Mouse (Mus musculus) thymus, postnatal 36 days (tissue): ENCODE results near the gene Triobp.

Experiments used
- DNase-seq, 2 experiments: peaks; one replicate each; pipeline ENCODE4 v3.0.0; 2022; ENCODE audit warnings: mixed read lengths in 2 of 2

Gene Triobp

DNA sequence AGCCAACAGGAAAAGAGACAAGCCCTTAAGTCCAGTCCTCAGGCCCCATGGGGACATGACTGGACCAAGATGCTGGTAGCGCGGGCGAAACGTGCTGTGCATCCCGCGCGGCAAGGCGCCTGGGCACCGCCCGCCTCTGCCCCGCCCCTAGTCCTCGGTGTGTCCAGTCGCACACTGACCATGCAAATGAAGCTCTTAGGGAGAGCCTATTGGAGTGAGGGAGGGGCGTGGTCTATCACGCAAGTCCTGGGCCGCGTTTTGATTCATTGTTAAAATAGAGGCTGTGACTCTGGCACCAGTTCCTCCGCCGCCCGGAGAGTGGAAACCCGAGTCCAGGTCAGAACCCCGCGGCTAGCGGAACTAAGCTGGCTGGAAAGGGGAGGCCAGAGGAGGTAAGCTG is at the start of gene Triobp:
Gene Triobp, plus strand, starts transcription at position 68 of the 400 bp plus-strand sequence.
- no peak for DNase-seq

- DNase-seq, result peak; percentile 59 to 75
Measured at GRCm38 (mm10) chr15:78898507-78899001, 49.0 kb upstream of the Triobp start.

GRCm38 (mm10) chr15:78899409-78899739 is 48.1 kb upstream of the Triobp start, which contains the start of gene Gm49510:
Gene Gm49510, plus strand, starts transcription at chr15:78899667.
- DNase-seq, result no peak

DNA sequence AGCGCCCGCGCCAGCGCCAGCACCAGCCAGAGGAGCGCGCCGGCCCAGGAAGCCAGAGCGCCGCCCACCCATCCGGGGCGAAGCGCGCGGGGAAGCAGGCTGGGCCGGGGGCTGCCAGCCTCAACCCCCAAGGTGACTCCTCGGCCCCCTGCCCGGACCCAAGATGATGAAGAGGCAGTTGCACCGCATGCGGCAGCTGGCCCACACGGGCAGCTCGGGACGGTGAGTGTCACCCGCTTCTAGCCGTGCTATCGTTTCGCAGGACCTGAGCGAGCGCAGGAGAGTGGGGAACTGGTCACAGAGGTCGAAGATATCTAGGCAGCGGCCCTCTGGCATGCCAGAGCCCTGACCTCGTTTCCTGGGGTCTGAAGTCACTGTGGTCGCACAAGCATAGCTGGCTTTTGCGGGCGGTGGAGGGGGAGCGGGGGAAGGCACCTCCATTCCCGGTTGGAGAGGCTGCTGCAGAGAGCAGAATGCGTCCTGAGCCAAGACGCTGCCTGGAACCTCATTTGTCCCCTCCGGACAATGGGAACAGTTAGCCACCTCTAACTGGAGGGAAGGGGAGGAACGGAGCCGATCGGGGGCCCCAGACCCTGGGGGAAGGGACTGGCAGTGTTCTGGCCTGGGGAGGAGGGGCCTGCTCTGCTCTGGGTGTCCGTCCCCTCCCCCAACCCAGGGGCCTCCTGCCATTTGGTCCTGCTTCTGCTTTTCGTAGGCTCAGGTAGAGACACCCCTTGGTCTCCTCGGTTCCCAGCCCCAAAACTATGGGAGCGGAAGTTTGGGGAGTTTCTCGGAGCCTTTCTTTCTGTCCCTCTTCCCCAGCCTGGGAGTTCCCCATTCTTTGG is 47.6 kb upstream of the Triobp start, which contains the start of gene Sh3bp1:
Gene Sh3bp1, plus strand, starts transcription at position 29 of the 845 bp plus-strand sequence.
- DNase-seq, result peak; percentile 82 to 86

GRCm38 (mm10) chr15:78900585-78901421 is 46.7 kb upstream of the Triobp start:
- DNase-seq, result no peak

DNA sequence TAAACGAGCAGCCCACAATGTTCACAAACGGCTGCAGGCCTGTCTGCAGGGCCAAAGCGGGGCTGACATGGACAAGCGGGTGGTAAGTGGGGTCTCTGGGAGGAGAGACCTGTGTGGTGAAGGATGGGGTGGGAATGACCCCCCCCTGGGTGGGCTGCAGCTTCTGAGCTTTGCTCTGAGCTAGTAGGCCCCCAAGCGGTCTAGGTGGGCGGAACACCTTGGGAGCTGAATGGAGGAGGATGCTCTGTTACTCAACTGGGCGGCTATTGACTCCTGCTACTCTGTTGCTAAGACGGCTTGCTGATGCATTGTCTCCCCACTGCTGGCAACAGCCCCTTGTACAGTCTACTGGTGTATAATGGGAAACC is 46.1 kb upstream of the Triobp start:
- no peak for DNase-seq

GRCm38 (mm10) chr15:78903243-78903642 is 44.3 kb upstream of the Triobp start:
- peak; percentile 67 to 75 for DNase-seq

DNA sequence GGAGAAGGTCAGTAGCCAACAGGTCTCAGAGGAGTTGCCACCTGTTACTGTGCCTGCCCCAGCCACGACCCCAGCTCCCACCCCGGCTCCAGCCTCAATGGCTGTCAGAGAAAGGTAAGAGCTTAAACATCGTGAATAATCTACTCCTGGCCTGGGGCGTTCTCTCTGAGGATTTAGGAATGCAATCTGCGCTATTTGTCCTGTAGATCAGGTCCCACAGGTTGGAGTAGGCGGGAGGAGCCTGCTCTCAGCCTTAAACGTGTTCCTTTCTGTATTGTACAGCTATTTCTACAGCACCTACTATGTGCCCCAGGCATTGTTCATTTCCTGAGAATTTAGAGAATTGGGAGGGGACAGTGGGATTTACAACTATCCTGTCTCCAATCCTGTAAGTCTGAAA is 39.1 kb upstream of the Triobp start:
- no peak for DNase-seq

DNA sequence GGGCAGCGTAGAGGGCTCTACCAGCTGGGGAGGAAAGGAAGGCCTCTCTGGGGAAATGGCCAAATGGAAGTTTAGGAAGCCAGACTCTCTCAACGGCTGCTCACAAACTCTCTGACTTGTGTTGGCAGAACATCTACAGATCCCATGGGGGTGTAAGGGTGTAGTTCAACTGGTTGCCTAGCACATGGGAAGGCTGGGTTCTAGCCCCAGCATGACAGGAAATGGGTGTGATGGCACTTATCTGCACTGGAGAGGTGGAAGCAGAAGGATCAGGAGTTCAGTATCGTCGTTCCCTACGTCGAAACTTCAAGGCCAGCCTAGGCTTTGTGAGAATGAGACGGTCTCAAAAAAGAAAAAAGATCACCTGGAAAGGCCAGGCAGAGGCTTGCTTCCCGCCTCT is 38.5 kb upstream of the Triobp start:
- DNase-seq, result no peak

DNA sequence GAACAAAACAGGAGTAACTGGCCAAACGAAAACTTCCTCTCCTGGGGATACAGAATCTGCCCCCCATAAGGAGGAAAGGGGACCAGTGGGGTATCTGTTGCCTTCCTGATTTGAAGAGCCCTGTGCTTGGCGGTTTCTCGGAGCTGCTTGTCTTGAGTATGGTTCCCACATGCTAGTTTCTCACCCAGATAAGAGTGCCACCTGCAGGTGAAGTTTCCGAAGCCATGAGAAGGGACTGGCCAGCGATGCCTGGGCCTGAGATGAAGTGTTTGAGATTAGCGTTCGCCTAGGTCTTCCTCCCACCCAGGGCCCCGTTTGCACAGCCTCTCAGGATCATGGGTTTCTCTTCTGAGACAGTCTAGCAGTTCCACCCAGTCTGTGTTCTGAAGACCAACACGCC is 35.5 kb upstream of the Triobp start:
- DNase-seq, result peak in 1 of 2 experiments; percentile 43

DNA sequence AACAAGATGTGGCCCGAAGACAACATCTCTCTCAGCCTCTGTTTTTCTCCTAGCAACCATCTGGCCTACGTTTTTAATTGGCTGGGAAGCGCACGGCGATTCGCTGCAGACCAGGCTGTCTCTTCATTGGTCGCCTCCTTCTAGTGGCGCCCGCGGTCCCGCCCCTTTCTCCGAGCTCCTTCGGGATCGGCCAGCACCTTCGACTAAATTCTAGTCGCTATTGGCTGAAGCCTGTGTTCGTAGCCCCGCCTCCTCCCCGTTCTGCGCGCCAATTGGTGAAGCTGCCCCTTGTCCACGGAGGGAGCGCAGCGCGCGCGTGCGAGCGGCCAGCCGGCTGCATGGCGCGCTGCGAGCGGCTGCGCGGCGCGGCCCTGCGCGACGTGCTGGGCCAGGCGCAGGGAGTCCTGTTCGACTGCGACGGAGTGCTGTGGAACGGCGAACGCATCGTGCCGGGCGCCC is 33.9 kb upstream of the Triobp start, which contains the start of gene Pdxp:
Gene Pdxp, plus strand, starts transcription at position 288 of the 459 bp plus-strand sequence.
- DNase-seq, result peak; percentile 95 to 98

- DNase-seq, result peak; percentile 53 to 71
Measured at GRCm38 (mm10) chr15:78914091-78914822, 33.3 kb upstream of the Triobp start.

- DNase-seq, result no peak
Measured at GRCm38 (mm10) chr15:78914823-78915659, 32.5 kb upstream of the Triobp start.

GRCm38 (mm10) chr15:78915660-78916017 is 31.9 kb upstream of the Triobp start:
- DNase-seq, result peak; percentile 61 to 72

DNA sequence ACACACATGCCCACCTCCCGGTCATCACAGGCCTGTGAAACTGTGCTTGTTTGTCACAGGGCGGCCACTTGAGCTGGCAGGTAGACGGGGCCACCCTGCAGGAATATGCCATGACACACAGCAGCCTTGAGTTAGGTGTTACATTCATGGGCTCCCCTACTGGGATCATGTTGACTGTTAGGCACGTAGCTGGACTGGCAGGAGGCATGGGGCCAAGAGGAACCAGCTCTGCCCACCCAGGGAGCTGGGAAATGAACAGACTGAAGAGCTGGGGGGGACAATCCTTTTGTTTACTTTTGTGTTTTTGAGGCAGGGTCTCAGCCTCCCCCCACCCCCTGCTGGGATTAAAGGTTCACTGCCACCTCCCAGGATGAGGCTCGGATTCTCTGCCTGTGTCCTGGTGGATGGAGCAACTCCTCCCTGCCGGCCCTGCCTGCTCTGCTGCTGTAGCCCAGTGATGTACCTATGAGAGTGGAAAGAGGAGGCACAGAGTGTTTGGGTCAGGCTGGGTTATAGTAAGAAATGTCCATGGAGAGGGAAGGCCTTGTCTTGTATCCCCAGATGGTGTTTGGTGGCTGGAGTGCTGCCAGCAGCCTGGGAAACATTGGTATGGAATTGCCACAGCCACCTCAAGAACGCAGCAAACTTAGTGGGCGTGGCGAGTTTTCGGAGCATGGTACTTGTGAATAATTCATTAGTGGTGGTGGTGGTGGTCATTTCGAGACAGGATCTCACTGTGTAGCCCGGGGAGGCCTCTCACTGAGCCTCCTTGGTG is 31.3 kb upstream of the Triobp start:
- no peak for DNase-seq

DNA sequence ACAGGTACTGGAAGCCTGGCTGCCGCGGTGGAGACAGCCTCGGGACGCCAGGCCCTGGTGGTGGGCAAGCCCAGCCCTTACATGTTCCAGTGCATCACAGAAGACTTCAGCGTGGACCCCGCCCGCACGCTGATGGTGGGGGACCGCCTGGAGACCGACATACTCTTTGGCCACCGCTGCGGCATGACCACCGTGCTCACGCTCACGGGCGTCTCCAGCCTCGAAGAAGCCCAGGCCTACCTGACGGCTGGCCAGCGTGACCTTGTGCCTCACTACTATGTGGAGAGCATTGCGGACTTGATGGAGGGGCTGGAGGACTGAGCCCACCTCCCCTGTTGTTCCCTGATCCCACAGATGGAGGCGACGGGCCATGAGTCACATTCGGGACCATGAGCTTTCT is 29.4 kb upstream of the Triobp start:
- DNase-seq, result no peak

DNA sequence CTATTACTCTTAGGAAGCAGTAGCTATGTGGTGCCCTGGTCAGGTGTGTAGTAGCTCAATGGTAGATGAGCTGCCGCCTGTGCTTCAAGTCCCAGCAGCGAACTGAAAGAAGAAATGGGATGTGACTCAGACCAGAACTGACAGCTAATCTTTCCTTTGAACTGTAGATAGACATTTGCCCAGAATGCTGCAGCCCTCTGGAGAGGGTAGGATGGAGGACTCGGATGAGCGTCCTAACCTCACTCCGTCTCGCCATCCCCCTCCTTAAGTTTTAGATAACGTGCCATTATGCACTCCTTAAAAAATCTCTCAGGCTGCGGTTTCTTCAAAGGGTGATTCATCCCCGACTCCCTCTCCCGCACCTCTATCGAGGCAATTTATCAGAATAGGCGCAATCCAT is 27.6 kb upstream of the Triobp start:
- no peak for DNase-seq

- no peak for DNase-seq
Measured at GRCm38 (mm10) chr15:78922700-78923099, 24.8 kb upstream of the Triobp start.

DNA sequence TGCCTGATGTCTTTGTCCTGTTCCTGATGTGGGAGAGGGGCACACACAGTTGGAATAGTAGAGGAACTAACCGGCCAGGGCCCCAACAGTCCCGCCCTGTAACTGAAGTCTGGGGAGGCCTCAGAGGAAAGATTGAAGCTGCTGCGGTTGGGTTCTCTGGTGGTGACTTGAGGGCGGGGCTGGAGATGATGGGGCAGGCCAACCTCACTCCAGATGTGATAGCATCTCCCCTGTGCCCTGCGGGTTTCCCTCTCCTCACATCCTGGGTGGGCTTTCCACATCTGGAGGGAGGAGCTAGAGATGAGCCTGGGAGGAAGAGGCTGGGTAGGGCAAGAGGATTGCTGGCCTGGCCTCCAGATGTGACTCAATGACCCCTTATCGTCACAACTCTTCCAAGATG is 23.9 kb upstream of the Triobp start:
- DNase-seq, result peak; percentile 76 to 85

DNA sequence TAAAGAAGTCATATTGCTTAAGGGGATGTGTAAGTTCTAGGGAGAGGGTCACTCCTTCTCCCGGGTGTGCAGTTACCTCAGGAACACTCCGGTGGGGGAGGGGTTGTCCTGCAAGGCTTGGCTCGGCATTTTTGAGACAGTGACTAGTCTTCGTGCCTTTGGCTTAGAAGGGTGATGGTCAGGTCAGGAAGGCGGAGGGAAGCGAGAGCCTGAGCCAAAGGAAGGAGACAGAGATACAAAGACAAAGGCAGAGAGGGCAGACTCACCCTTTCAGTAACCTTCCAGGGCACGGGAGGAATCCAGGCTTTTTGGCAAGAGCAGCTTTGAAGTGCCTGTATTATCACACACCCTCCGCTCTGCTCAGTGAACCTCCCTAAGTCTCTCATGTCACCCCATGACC is 22.4 kb upstream of the Triobp start:
- no peak for DNase-seq
